Mouse (Mus musculus) CD4-positive, CD25-positive, alpha-beta regulatory T cell, adult 4 months (primary cell): ENCODE measurements around the gene Ak1. TPM values are rescaled to one million over a fixed set of nuclear protein-coding genes. Genes with fewer than 3 reads are reported as not detected.

Experiments
- ATAC-seq: one replicate; pipeline ENCODE4 v1.8.0; 2017
- polyA plus RNA-seq, 2 experiments: library from polyadenylated mRNA; unstranded; fragments of 100-300 nt; shearing (Covaris generic); gene quantifications; one replicate each; pipeline ENCODE4 v1.2.1; 2017

Ak1 gene
- polyA plus RNA-seq, 2 experiments from 2014 or later = not detected

DNA sequence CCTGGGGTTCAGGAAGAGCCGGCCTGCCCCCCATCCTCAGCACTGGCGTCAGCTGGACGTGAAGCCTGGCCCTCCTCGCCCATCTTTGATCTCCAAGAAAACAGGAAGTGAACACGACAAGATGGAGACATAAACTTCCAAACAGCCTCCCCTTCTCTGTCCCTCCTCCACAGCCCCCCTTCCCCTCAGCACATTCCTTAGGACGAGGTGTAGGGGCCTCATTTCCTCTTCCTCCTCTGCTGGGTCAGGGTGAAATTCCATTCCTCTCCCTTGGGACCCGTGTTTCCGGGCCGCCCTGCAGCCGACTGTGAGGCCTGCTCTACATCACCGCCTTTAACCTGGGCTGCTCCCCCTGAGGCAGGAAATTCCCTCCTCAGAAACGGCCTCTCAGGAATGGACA is 34.3 kb downstream of the Ak1 start:
- ATAC-seq = no peak

DNA sequence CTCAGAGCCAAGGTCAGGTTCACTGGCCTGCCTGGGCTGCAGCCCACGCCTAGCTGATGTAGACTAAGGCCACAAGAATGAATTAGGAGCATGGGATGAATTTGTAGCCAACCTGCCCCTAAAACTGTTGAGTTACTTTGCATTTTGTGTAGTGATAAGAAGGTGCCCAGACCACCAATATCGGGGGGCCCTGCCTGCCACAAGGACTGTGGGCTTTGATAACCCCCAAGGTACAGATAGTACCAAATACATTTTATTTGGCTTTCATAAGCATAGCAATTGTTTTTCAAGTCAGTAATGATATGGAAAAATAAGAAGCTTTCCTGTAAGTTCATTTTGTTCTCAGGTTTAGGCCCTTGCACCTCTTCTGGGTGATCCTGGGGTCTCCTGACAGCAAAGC is 37.3 kb downstream of the Ak1 start:
- ATAC-seq = no peak

DNA sequence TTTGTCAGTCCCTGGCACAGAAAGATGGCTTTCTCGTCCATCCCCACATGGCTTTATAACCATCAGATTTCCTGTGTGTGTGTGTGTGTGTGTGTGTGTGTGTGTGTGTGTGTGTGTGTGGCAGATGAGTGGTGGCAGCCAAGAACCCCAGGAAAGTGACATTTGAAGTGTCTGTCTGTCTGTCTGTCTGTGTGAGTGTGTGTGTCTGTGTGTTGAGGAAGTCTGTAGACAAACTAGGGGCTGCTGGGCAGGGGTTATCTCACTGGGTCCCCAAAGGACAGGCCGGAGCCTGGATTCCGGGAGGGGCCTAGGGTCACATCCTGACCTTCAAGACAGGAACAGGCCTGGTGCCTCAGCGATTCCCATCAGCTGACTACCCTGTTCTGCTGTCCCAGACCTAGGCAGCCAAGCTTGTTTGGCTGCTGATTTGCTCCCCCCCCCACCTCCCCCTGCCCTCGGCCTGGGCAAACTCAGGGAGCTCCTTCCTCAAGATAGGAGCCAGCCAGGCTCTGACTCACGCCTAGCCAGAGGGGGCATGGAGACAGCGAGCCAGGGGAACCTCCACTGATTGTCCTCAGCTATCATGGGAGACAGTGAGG is 40.0 kb downstream of the Ak1 start:
- ATAC-seq = no peak

DNA sequence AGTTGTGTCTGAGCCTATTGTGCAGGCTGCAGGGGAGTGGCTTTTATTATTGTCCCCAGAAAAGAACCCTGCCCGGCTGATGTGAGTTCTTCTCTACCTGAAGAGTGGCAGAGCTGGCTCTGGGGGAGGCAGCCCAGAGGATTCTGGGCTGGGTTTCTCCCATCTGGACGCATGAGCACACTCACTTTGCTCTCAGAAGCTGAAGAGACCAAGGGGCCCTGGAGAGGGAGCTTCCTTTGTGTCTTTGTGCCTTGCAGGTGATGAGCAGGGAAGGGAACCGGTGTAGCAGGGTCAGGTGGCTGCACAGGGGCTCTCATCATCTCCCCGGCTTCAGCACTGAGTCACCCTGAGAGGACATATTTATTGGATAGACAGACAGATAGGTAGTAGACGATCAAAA is 40.7 kb downstream of the Ak1 start:
- no peak for ATAC-seq

DNA sequence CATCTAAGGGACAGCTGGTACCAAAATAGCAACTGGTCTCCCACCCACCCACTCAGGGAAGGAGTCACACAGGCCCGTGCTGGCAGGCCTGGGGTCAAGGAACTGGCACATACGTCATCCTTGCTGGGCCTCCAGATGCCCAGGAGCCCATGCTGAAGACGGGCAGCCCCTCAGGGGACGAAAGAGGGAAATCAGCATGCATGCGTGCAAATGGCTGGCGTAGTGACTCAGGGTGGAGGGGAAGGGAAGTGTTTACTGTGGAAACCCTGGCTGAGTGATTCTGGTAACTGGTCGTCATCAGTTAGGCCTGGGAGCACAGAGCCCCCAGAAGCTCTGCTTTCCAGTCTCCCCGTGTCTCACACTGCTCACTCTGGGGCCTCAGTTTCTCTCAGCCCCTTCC is 43.8 kb downstream of the Ak1 start:
- ATAC-seq = no peak

DNA sequence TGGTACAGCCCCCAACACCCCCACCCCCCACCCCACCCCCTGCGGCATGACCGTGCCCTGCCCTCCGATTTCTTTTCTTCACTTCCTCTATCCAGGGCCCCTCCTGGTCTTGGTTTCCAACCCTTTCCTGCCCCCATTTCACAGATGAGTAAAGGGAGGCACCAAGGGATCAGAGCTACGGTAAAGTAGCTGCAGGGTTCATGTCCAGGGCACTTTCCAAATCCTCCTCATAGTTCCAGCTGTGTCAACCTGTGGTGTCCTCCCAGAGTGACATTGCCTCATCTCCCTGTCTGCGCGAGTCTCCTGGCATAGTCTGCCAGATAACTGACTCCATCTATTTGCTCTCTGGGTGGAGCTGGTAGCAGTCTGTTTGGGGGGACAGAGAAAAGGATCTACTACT is 44.3 kb downstream of the Ak1 start:
- ATAC-seq = no peak

DNA sequence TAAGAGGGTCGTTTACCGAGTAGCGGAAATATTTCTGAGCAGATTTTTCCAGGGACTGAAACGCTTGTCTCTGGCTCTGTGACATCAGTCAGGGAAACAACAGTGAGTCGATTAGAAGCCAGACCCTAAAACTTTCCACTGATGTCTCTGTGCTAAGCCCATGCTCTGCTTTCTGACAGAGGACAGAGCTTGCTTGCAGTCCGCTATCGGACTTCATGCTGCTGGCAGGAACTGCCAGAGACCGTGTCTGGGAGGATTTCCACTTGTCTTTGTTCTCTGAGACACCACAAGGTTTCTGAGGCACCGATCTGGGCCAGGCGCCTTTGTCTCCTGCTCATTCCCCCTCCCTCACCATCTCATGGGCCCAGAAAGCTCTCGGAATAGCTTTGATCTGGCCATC is 46.2 kb downstream of the Ak1 start:
- ATAC-seq = no peak

DNA sequence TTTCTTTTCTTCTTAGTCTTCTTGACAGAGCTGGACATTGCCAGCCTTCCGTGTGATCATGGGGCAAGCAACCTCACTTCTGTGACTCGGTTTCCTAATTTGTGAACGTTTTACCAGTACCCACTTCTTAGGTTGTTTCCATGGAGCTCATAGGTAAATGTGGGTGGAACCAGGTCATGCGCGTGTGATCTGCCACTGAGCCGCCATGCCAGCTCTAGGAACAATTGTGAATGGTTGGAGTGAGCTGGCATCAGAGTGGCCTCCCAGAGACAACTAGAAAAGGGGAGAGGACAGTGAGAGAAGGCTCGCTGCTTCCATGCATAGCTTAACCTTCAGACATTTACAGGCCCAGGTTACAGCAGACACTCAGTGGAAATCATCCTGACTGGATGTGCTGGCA is 46.6 kb downstream of the Ak1 start:
- no peak for ATAC-seq

DNA sequence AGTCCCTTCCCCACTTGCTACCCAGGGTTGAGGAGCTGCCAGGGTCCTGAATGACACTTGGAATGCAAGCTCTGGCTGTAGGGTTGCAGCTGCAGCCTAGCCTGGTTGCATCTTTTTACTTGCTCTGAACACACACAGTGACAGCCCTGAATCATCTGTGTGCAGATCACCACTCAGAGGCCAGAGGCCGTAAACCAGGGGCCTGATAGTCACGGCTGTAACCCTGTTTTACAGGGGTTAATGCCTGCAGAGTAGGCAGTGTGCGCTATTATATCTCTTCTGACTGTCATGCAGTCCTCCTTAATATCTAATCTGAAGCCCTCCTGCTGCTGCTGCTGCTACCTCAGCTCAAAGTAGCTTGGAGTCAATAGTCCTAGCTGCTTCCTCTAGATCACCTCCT is 48.3 kb downstream of the Ak1 start:
- ATAC-seq = no peak

DNA sequence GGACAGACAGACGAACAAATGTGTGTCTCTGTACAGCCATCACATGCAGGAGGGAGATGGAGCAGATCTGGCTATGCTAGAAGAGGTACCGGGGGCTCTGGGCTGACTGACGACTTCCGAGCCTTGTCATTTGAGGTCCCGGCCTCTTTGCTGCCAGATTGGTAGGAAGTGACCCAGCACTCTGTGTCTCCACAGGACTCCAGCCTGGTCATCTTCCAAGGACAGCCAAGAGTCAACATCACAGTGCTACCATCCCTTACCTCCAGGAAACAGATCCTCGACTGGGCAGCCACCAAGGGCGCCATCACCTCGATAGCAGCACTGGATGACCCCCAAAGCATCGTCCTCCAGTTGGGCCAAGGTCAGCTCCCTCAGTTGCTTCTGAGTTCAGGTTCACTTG is 49.6 kb downstream of the Ak1 start:
- no peak for ATAC-seq

DNA sequence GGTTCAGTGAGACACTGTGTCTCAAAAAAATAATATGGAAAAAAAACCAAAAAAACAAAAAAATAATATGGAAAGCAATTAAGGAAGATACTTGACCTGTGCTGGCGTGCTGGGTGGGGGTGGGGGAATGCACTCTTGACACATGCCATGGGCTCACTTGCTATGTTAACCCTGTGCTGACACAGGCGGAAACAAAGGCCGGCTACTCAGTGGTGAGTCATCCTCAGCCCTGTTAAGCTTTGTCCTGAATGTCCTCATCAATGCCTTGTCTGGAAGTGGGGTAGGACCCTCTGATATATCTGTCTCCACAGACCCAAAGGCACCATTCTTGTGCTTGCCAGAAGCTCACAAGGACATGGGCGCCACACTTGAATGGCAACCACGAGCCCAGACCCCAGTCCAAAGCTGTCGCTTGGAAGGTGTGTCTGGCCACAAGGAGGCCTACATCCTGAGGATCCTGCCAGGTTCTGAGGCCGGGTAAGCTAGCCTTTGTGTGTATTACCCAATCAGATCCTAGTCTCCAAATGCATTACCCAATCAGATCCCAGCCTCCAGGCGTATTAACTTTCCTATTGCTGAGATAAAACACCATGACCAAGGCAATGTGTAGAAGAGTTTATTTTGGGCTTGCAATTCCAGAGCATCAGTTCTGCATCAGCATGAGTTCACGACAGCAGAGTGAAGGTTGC is 50.5 kb downstream of the Ak1 start:
- no peak for ATAC-seq

DNA sequence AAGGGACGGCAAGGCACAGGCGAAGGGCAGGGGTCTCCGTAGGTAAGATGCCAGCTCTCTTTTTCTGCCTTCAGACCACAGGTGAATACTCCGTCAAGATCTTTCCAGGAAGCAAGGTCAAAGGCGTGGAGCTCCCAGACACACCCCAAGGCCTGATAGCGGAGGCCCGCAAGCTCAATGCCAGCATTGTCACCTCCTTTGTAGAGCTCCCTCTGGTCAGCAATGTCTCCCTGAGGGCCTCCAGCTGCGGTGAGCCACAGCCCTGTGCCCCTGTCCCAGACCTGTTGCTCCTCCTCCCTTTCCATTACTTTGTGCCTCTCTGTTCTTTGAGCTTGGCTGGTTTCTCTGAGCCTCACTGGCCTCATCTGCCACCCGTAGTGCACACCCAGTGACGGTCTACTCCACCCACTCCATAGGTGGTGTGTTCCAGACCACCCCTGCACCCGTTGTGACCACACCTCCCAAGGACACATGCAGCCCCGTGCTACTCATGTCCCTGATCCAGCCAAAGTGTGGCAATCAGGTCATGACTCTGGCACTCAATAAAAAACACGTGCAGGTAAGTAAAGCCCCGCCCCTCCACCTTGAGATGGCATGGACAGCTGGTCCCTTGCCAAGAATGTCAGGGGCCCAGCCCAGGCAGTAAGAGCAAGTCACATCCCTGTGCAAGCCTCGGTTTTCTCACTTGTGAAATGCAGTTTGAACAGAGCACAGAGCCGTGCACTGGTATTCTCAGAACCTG is 51.8 kb downstream of the Ak1 start:
- ATAC-seq = no peak

DNA sequence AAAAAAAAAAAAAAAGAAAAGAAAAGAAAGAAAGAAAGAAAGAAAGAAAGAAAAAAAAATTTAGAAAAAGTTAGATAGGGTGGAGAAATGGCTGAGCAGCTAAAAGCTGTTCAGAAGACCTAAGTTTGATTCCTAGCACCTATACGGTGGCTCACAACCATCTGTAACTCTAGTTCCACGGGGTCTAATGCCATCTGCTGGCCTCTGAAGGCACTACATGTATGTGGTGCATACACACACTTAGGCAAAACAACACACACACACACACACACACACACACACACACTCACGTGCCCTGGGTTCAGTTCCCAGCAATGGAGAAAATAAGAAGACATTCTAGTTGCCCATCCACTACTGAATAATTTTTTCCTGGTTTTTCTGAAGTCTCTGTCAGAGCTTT is 55.3 kb downstream of the Ak1 start:
- ATAC-seq = no peak

DNA sequence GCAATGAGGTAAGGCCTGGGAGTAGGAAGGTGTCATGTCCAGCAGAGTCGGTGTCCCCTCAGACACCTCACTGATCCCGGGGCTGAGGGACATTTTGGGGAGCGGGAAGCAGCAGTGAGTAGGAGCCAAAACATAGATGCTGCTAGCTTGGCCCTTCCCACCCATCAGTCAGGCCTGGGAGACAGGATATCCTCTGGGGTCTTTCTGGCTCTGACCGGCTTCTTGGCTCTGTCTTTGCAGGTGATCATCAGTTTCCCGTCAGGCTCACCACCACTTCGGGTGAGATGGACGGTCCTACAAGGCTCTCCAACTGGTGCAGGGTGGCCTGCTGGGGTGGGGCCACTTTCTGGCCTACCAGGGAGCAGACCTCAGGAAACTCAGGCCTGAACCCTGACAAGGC is 56.1 kb downstream of the Ak1 start:
- no peak for ATAC-seq

DNA sequence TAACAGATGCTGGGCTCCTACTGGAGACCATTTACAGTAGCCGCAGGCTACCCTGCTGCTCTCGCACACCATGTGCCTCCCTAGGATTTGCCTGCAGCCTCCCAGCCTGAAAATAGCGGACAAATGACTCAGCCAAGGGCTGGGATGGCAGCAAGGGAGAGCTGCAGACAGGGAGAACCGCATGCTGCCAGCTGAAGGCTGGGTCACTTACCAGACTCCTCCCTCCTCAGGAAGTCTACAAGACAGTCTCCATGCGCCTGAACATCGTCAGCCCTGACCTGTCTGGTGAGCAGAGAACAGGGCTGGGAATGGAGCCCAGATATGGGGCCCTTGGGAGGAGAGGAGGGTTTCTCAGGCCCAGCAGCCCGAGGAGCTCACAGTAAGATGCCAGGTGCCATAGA is 58.5 kb downstream of the Ak1 start:
- ATAC-seq = no peak

DNA sequence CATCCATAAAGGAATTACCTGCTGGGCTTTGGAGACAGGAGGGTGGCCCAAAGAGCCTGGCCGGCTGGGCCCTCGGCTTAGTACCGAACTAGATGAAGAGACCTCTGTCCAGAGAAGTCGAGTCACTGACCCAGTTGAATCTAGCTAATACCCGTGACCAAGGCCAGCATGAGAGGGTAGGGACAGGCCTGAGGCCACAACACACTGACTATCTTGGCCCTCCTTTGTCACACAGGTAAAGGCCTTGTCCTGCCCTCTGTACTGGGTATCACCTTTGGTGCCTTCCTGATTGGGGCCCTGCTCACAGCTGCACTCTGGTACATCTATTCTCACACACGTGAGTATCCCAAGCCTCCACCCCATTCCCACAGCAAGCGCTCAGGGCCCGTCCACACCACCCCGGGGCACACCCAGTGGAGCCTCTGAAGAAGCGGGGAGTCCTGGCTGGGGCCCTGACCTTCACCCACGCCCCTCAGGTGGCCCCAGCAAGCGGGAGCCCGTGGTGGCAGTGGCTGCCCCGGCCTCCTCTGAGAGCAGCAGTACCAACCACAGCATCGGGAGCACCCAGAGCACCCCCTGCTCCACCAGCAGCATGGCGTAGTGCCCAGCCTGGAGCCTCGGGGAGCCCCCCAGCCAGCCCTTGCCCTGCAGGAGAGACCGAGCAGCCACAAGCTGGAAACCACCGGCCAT is 59.5 kb downstream of the Ak1 start:
- no peak for ATAC-seq

DNA sequence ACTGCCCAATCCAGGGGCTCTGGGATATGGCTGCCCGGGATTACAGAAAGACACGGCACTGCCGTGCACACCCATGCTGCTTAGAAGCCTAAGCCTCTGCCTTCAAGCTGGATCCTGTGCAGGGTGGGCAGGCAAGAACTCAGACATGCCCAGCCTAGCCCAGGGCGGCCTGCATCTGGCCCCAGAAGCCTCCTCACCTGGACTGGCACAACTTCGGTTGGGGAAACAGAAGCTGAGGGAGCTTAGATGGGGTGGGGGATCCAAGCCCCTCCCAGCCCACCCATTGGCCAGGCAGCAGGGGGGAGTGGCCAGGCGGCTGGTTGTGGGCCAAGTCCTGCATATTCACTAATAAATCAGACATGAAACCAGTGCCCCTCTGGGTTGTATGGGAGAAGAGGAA is 60.2 kb downstream of the Ak1 start:
- no peak for ATAC-seq

DNA sequence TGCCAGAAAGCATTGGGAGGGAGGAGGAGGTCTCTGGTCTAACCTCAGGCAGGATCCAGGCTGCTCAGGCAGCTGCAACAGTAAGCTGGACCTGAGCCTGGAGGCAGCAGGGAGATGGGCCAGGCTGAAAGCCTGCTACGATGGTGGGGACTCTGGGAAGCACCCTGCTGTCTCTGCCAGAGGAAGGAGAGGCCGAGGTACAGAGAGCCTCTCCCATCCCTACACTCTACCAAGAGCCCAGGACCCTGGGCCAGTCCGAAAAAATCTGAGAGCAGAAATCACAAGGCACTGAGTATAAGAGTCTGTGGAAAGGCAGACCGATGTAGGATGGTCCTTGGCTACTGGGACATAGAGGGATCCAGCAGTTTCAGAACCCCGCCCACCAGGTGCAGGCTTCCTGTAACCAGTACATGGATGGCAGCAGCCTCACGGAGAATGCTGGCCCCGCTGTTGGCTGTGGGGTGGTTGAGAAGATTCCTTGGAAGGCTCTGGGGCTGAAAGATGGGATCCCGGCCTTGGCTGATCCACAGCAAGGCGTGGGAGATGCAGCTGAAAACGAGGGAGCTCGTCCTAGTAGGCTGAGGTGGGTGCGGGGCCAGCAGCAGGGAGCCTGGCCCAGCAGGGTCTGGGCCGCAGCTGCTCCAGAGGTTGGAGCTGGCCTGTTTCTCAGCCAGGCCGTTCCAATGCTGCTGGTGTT is 61.3 kb downstream of the Ak1 start:
- no peak for ATAC-seq

DNA sequence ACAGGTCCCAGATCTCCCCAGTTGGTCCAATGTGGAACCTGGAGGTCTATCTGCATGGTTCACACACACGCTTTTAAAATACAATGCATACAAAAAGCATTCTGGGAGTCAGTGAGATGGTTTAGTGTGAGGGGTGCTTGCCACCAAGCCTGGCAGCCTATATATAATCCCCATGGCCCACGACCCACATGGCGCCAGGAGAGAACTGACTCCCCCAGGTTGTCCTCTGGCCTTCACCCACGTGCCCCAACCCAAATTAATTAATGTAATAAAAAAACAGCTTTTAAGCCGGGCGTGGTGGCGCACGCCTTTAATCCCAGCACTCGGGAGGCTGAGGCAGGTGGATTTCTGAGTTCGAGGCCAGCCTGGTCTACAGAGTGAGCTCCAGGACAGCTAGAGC is 62.1 kb downstream of the Ak1 start:
- ATAC-seq = no peak
